Mouse (Mus musculus) kidney, adult 2 months (tissue): ENCODE measurements around the gene Nfasc. TPM values are rescaled to one million over a fixed set of nuclear protein-coding genes. Genes with fewer than 3 reads are reported as not detected.

Source experiments
- DNase-seq: peaks from one replicate; pipeline ENCODE4 v3.0.0; 2021
- H3K27ac ChIP-seq: fragments of 200-500 bp; 2 replicates; pipeline ENCODE4 v1.5.1; 2012; ENCODE audit warnings: low read depth, low read length, control low read depth, inconsistent platforms; ENCODE audit not compliant: insufficient read depth
- H3K27me3 ChIP-seq: fragments of 200-500 bp; replicated peaks from 2 replicates; pipeline ENCODE4 v1.6.1; 2012; ENCODE audit warnings: mild to moderate bottlenecking, moderate library complexity, low read length, inconsistent platforms; ENCODE audit not compliant: control insufficient read depth, insufficient read depth
- H3K36me3 ChIP-seq: fragments of 200-500 bp; 2 replicates; pipeline ENCODE4 v1.6.1; 2012; ENCODE audit warnings: mild to moderate bottlenecking, moderate library complexity, low read length, inconsistent platforms; ENCODE audit not compliant: control insufficient read depth, insufficient read depth
- H3K4me1 ChIP-seq: fragments of 200-500 bp; 2 replicates; pipeline ENCODE4 v1.6.1; 2011; ENCODE audit warnings: low read length; ENCODE audit not compliant: control insufficient read depth, insufficient read depth
- H3K4me3 ChIP-seq: fragments of 200-500 bp; 2 replicates; pipeline ENCODE4 v1.5.1; 2011; ENCODE audit warnings: mild to moderate bottlenecking, low read depth, low read length, control low read depth; ENCODE audit not compliant: insufficient read depth
- CTCF ChIP-seq: fragments of 200-500 bp; conservative IDR thresholded peaks from 2 replicates; pipeline ENCODE4 v1.5.1; 2011; ENCODE audit warnings: low read depth, mild to moderate bottlenecking, control low read depth, low read length, moderate library complexity, mixed read lengths; ENCODE audit not compliant: insufficient read depth, insufficient read length
- POLR2A ChIP-seq: fragments of 200-500 bp; IDR thresholded peaks from one replicate; pipeline ENCODE4 v1.6.1; 2011; ENCODE audit warnings: low read depth, low read length, control low read depth
- WGBS: fragments of 180-500 bp; shearing (Covaris S2); methylation state at CpG from one replicate; pipeline ENCODE4 v1.1.7; 2018; 5-methylcytosine and 5-hydroxymethylcytosine counted together
- polyA plus RNA-seq: library from polyadenylated mRNA; depleted of rRNA; stranded (reverse); fragments of >200 nt; gene quantifications from 2 replicates; pipeline ENCODE4 v1.2.3, GENCODE M21; 2012

The Nfasc gene
- polyA plus RNA-seq, 1 experiment, result 0.20 TPM

GRCm38 (mm10) chr1:132609048-132609634, 132.5 kb downstream of the Nfasc start:
- Histone ChIP-seq H3K4me3 (no peak overlapping the region), H3K27ac (no peak overlapping the region), H3K4me1 (no peaks in the 10 kb centered on the region), H3K36me3 (no peaks in the 10 kb centered on the region), H3K27me3 (no peaks in the 10 kb centered on the region)
- peak; percentile 73 for TF ChIP-seq CTCF
- TF ChIP-seq POLR2A, result no peak
- 39% methylated on average over 4 of the region's 4 CpGs for WGBS
- peak; percentile 60 for DNase-seq

DNA sequence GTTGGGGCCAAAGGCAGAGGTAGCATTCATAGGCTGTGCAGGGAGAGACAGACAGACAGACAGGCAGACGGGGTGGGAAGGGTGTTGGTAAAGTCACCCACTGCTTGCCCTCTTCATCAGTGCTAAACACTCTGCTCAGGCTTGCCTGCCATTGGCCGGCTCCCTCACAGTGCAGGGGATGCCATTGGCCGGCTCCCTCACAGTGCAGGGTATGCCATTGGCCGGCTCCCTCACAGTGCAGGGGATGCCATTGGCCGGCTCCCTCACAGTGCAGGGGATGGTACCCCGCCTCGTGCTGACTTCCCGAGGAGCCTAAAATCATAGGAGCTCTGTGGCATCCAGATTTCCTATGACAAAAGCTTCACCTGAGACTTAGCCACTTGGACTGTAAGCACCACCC, 139.4 kb downstream of the Nfasc start:
- TF ChIP-seq POLR2A (no peak), CTCF (no peak)
- Histone ChIP-seq H3K4me3 (no peak overlapping the region), H3K36me3 (no peaks in the 10 kb centered on the region), H3K27me3 (no peaks in the 10 kb centered on the region), H3K4me1 (no peaks in the 10 kb centered on the region; the same call in 1 of the 2 replicates), H3K27ac (no peak overlapping the region)
- no peak for DNase-seq
- 38% methylated on average over 8 of the region's 8 CpGs for WGBS

GRCm38 (mm10) chr1:132598024-132598423, 143.6 kb downstream of the Nfasc start:
- no peak for DNase-seq
- 90% methylated on average over 5 of the region's 5 CpGs for WGBS
- no peak overlapping the region for H3K4me3 ChIP-seq

DNA sequence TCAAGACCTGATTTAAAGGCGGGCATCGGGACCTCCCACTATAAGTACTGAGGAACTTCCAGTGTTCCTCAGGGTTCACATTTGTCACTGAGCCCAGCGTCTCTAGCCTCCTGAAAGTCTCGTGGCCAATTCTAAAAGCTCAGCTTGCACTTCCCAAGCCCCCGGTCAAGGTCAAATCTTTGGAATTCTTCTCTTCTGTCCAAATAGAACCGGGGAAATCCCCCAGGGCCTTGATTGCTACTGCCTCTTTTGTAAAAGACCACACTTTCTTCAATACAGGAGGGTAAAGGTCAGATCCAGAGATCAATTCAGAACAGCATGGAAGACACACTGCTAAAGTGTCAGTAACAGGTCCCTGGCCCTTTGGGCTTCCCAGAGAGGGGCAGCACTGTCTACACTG, 145.9 kb downstream of the Nfasc start:
- WGBS, result 41% methylated on average over 6 of the region's 6 CpGs
- no peak for DNase-seq
- H3K36me3 ChIP-seq, result no peaks in the 10 kb centered on the region
- no peaks in the 10 kb centered on the region; the same call in 1 of the 2 replicates for H3K4me1 ChIP-seq
- H3K4me3 ChIP-seq, result no peak overlapping the region
- no peaks in the 10 kb centered on the region for H3K27me3 ChIP-seq
- no peak overlapping the region for H3K27ac ChIP-seq
- TF ChIP-seq POLR2A (no peak), CTCF (no peak)

More at GRCm38 (mm10) chr1:132598024-132598423, 143.6 kb downstream of the Nfasc start:
- no peaks in the 10 kb centered on the region; the same call in 1 of the 2 replicates for H3K4me1 ChIP-seq
- TF ChIP-seq POLR2A (no peak), CTCF (no peak)
- H3K27ac ChIP-seq, result no peak overlapping the region
- no peaks in the 10 kb centered on the region for H3K27me3 ChIP-seq
- no peaks in the 10 kb centered on the region for H3K36me3 ChIP-seq

DNA sequence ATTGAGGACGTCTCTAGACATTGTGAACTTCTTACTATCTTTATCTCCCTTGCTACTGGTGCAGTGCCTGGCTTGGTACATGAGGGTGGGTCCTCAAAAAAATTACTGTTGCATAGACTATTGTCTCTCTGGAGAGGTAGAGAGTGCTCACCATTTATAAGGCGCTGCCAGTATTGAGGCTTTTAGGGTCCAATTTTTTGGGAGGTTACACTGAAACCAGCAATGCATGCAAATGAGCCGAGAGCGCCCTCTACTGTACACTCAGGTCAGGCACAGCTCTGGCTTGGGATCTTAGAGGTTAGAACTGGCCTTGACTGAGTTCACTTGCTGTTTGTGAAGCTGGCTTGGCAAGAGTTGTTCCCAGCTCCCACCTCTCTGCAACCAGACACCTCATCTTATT, 147.0 kb downstream of the Nfasc start:
- no peaks in the 10 kb centered on the region; the same call in 1 of the 2 replicates for H3K4me1 ChIP-seq
- 12% methylated on average over 4 of the region's 4 CpGs for WGBS
- H3K27me3 ChIP-seq, result no peaks in the 10 kb centered on the region
- H3K27ac ChIP-seq, result no peak overlapping the region
- no peak overlapping the region for H3K4me3 ChIP-seq
- H3K36me3 ChIP-seq, result no peaks in the 10 kb centered on the region
- TF ChIP-seq POLR2A, result no peak
- peak; percentile 97 for TF ChIP-seq CTCF
- DNase-seq, result peak; percentile 55

DNA sequence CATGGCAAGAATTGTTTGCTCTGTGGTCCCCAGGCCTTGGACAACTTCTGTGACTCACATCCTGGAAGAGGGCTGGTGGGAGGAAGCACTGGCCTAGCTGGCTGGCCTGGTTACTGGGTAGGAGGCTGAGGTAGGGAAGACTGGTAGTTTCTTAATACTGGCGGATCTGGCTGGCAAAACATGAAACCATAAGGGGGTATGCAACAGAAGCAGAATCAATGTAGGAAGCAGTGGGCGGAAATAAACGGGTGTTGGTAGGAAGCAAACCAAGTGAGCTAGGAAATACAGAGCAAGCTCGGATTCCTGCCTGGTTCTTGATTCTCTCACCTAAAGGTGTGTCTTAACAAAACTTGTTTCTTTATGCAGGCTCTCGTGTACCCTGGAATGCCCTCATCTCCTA, 149.5 kb downstream of the Nfasc start:
- no peaks in the 10 kb centered on the region for H3K27me3 ChIP-seq
- no peak for TF ChIP-seq CTCF
- TF ChIP-seq POLR2A, result no peak
- no peak for DNase-seq
- H3K4me1 ChIP-seq, result no peaks in the 10 kb centered on the region
- no peaks in the 10 kb centered on the region for H3K36me3 ChIP-seq
- H3K27ac ChIP-seq, result no peak overlapping the region
- 82% methylated on average over 5 of the region's 5 CpGs for WGBS
- H3K4me3 ChIP-seq, result no peak overlapping the region

DNA sequence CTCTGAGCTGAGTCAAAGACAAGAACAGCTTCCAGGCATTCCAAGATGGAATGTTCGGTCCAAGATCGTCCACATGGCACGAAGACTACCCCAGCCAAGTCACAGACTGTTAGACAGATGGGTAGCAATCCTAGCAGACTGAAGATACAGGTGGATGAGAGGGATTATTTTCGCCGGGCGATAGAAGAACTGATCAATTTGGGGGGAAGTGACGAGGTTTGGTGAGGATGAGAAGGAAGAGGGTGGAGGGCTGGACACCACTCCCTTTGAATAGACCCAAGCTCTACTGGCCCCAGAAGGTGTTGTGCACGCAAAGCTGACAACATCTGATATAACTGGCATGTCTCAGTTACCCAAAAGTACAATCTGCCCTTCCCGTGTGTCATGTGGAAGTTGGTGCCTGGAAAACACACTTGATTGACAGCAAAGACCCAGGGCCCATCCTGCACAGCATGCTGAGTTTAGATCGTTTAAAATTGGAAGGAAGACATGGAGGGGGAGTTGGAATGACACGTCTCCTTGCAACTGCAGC, 150.1 kb downstream of the Nfasc start:
- Histone ChIP-seq H3K27me3 (no peaks in the 10 kb centered on the region), H3K27ac (no peak overlapping the region), H3K4me1 (no peaks in the 10 kb centered on the region), H3K4me3 (no peak overlapping the region), H3K36me3 (no peaks in the 10 kb centered on the region)
- DNase-seq, result no peak
- 85% methylated on average over 11 of the region's 11 CpGs for WGBS
- TF ChIP-seq CTCF, result no peak
- no peak for TF ChIP-seq POLR2A

- peak; percentile 86 for DNase-seq
- H3K4me3 ChIP-seq, result no peak overlapping the region
- no peaks in the 10 kb centered on the region for H3K27me3 ChIP-seq
- no peaks in the 10 kb centered on the region for H3K36me3 ChIP-seq
- WGBS, result 25% methylated on average over 15 of the region's 15 CpGs
- H3K4me1 ChIP-seq, result no peaks in the 10 kb centered on the region
- no peak overlapping the region for H3K27ac ChIP-seq
- TF ChIP-seq CTCF, result no peak
Measured at GRCm38 (mm10) chr1:132586679-132587201, 154.9 kb downstream of the Nfasc start.
